Mouse (Mus musculus): ENCODE measurements around the gene Twf1.
A peak's percentile ranks its signal among the peaks of the same experiment; 100 is the strongest.

The Twf1 gene

GRCm38 (mm10) chr15:94589219-94590075, at the start of gene Twf1:
Gene Twf1, minus strand, starts transcription at chr15:94589889.
- peak; percentile 97 for DNase-seq (ENCODE audit: low spot score)

DNA sequence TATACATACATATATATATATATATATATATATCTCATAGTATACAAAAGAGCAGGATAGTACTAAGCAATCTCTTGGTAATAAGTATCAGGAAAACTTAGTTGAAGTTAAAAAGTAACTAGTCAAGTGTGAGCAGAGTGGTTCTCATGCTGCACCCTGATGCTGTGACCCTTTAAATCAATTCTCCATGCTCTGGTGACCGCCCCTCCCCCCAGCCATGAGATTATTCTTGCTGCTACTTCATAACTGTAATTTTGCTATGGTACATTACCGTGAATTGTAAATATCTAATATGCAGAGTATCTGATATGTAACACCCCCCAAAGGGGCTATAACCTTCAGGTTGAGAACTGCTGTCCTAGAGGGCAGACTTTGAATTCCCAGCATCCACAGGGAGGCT, 49.4 kb upstream of the Twf1 start:
- no peak for DNase-seq (ENCODE audit: low spot score)

DNA sequence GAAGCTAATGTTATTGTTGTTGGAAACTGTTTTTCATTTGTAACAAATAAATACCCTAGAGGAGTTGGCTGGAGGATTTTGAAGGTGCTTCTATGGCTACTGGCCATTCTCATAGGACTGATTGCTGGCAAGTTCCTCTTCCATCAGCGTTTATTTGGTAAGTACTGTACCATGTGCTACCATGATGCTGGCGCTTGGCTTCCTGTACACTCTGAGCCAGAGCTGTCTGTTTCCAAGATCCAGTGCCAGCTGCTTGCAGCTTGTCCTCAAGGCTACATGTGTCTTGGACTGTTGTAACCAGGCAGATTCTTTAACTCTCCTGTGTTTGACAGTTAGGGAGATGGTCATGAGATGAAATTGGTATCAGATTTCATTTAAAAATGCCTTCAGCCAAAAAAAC, 48.5 kb upstream of the Twf1 start:
- DNase-seq (ENCODE audit: low spot score): no peak

DNA sequence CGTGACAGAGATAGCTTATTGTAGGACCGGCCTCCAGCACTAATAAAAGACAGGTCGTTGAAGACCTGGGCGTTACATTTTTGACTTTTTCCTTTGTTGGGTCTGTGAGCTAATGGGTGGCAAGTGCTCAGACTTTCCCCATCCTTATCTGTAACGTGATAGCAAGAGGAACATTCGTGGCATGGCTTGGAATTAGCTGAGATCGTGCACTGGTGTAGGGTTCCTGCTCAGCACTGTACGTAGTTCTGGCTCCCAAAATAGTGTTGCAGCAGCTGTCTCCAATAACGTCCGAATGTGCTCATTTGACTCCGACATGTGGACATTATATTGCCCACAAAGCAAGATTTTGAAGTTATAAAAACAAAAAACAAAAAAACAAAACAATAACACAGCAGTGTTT, 44.8 kb upstream of the Twf1 start:
- no peak for DNase-seq (ENCODE audit: low spot score)

DNA sequence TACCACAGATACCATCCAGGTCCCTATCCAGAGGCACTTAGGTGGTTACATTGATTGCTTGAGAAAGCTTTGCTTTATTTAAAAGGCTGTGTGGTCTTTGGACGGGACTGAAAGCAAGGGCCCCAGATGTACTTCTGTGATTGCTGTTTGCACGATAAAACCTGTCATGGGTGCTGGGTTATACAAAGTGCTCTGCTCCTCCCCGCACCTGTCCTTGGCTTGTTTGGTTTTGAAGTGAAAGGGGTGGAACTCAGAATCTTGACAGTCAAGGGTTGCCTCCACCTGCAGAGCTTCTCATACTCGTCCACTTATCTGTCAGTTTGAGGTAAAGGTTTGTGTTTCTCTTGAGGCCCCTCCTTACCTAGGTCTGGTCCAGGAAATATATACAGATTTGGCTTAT, 40.9 kb upstream of the Twf1 start:
- DNase-seq (ENCODE audit: low spot score): no peak

DNA sequence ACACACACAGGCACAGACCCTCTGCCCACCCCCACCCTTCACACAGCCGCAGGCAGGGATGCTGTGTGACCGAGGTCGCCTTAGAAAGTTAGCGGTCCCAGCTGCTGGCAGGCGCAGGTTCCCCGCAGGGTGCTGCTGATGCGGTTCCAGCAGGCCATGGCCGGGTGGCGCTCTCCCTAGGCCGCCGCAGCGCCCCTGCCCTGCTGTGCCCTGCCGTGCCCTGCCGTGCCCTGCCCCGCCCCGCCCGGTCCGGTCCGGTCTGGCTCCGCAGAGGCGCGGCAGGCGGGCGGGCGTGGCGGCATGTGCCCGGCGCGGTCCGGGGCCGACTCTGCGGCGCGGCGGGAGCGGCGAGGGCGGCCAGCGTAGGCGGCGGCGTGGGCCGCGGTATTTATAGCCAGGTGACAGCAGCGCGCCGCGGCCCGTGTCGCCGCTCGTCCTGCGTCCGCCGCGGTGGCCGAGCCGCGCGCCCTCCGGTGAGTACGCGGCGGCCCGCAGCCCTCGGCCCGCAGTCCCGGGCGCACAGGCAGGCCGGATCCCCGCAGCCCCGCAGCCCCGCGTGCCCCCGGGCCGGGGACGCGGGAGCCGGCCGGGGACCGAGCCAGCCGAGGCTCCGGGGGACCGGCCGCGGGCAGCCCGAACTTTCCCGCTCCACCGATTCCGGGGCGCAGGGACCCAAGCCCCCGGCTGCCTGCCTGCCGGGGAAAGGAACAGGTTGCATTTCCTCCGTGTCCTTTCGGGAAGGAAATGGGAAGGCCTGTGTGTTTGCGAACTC, 39.3 kb upstream of the Twf1 start, which contains the start of gene Tmem117:
Tmem117 (plus strand) TSS at position 403 of the 772 bp plus-strand sequence.
- DNase-seq (ENCODE audit: low spot score): no peak

GRCm38 (mm10) chr15:94628463-94628829, 38.8 kb upstream of the Twf1 start:
- no peak for DNase-seq (ENCODE audit: low spot score)

DNA sequence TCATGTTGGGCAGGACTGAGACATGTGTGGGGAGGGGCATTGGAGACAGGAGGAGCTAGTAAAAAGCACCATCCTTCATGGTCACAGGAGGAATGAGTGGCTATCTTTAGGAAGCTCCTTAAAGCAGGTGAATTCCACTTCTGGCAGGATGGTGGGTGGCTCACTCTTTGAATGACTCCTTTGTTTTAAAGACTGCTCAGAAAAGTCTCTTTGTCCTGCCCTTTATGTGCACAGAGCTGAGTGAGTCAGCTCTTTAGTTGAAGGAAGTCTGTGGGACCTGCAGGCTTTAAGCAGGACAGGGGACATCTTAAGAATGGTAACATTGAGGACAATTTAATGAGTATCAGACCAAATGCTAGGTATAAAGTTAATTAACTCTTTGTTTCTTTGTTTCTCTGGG, 31.2 kb upstream of the Twf1 start:
- DNase-seq (ENCODE audit: low spot score): no peak

DNA sequence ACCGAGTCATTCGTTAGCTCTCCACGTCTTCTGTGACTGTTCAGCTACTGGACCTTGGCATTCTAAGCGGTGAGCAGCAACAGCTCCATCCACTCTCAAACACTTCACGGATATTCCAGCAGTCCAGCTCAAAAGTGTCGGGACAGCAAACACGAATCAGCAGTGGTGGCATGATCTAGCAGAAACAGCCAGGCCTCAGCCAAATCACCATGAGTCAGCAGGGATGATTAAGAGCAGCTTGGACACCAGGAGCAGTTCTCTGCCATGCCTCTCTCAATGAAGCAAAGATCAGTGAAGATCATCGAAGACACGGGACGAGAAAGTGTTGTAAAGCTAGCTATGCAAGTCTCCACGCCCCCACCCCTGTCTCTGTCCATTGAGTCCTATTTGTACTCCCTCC, 26.3 kb upstream of the Twf1 start:
- no peak for DNase-seq (ENCODE audit: low spot score)

DNA sequence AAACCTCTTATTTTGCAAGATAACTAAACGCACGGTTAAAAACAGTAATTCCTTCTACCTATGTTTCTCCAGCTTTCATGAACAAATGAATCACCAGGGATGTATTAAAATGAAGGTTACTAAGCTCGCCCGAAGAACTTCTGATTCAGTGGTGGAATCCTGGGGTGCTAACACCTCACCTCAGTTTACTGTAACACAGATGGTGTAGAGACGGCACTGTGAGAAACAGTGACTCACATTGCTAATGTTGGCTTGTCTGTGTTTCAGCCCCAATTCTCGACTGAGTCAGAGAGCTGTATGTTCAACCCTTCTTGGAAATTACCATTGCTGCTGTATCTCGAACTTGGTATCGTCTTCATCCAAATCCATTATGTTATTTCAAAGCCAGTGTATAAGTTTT, 18.1 kb upstream of the Twf1 start:
- DNase-seq (ENCODE audit: low spot score): no peak

GRCm38 (mm10) chr15:94602441-94602840, 12.8 kb upstream of the Twf1 start:
- no peak for DNase-seq (ENCODE audit: low spot score)

GRCm38 (mm10) chr15:94601339-94601738, 11.7 kb upstream of the Twf1 start:
- peak; percentile 48 for DNase-seq (ENCODE audit: low spot score)

DNA sequence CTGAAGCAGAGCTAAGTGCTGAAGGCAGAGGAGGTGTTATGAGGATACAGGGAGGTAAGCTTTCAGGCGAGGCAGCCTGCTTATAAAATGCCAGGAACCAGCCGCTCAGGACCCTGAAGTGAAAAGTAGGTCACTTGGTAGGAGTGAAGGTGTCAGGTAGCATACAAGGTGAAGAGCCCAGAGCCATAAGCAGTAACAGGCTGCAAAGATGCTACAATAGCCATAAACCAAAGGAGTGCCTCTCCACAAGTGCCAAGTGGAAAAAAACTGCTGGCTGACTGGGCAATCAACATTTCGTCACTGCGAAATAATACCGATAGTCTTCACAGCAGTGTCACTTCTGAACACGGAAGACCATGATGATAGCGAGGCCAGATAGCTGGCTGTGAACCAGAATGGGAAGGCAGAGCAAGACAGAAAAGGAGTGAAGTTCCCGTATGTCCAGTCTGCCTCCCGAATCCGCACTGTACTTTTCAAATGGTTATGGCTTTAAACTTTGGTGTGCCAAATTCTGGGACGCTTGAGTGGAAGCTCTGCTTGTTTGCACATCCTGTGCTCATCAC, 10.5 kb upstream of the Twf1 start:
- DNase-seq (ENCODE audit: low spot score): no peak

GRCm38 (mm10) chr15:94593586-94593985, 3.9 kb upstream of the Twf1 start:
- peak; percentile 40 for DNase-seq (ENCODE audit: low spot score)

DNA sequence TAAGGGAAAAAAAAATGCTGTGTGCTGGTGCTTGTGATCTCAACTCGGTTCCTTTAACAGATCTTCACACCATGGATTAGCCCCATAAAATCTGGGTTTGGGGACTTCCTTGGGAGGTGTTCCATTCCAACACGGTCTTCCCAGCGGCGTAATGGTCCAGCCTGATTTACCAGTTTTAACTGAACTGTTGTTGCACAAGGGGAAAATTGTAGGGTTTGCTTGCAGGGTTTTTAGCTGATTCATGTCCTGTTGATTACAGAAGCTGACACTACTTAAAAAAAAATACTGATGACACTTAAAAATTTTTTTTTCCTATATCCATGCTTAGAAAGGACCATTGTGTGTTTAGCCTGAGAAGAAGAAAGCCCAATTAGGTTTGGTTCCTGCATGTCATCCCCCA, 1.7 kb upstream of the Twf1 start:
- DNase-seq (ENCODE audit: low spot score): no peak

- DNase-seq (ENCODE audit: low spot score): no peak
These were observed 394 bp upstream of the Twf1 start for GRCm38 (mm10) chr15:94590083-94590482.

DNA sequence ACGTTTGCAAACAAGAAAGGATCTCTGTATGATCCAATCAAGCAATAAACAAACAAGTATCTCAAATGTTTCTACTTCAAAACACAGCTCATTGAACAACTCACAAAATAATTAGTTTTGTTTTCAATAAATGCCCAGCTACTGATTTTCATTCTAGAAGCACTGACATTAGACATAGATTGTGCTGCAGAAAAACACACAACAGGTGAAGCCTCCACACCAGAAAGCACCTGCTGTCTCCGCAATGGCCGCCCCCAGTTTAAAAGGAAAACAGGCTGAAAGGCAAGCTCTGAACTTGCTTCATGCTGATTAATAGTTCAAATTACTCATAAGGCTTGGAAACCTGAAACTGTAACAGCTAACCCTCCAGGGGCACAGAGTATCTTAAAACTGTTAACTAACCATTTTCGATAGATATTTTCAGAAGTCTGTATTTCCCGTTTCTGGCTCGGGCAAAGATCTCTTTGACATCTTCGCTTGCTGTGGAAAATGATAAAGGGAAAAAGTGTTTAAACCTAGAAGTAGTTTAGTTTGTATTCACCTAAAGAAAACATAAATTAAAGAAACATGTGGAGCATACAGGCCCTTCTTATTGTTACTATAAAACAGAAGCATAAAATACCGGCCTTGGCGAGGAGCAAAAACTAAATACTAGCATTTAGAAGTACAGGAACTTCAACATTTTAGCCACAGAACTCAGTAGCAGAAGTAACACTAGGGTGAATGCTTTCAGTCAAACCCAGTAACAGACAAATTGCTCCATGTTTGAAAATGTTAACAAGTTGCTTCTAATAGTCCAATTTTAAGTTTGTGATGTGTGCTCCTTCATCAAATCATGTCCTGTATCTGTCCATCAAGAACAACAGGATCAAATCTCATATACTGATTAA, 1.6 kb downstream of the Twf1 start:
- DNase-seq (ENCODE audit: low spot score): no peak

DNA sequence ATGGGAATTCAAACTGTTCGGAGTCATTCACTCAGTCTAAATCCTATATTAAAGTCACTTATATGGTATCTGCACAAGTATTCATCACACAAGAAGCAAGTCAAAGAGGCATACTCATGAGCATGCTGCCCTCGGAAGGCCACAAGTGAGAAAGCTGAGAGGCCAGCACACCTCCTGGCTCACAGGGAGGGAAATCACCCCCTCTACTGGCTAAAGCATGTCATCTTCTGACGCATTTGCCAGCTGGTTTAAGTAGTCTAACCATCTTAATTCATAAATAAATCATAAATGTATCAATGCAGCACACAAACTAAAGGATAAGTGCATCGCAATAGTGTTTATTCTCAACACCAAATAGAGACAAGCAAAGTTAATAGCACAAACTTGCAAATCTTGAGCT, 5.0 kb downstream of the Twf1 start:
- DNase-seq (ENCODE audit: low spot score): no peak

DNA sequence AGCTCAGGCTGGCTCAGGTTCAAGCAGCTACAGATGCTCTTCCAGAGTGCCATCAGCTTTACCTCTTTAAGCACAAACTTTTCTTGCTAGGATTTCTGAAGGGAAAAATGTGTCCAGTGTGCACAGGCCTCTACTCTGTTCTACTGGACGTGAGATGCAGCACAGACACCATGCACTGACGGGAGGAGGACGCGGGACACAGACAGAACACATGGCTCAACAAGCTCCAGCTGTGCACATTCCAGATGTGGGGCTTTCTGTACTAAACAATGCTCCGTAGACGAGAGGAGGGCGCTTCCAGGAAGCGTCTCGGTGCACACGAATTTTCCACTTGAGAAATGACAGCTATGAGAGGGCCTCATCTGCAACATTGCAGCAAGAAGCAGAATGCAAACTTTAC, 6.5 kb downstream of the Twf1 start:
- no peak for DNase-seq (ENCODE audit: low spot score)

- DNase-seq (ENCODE audit: low spot score): peak; percentile 62
These were observed 7.6 kb downstream of the Twf1 start for GRCm38 (mm10) chr15:94582000-94582593.

DNA sequence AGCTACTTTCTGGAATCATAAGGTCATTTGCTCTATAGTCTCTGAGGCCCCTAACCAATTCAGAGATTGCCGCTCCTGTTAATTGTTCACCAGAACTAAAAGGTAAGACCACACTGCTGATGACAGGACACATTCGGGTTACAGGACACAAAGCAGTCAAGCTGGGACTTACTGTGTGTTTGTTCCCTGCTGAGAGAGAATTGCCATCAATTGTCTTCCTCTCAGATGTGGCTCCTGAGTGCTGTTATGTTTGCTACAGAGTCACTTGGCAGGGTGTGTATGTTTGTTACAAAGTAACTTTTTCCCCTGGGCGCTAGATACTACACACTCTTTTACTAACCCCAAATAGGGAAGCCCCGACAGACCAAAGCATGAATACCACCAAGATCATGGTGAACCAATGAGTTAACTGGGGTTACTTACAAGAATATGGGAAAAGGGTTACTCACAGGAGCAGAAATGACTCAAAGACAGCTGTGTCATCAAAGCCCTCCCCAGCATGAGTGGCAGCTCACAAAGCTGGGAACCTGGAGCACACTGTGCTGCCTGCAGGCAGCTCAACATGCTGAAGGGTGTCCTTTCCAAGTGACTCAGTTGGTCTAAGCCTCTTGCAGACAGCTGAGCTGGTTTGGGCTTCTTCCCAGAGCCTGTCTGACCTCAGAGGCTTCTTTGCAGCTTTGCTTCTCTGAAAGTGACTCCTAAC, 15.0 kb downstream of the Twf1 start:
- DNase-seq (ENCODE audit: low spot score): no peak

Measured in yolk sac, embryonic 10.5 days (tissue).